Mouse (Mus musculus) limb, embryonic 14.5 days (tissue): ENCODE measurements around the gene Nav3. TPM values are rescaled to one million over a fixed set of nuclear protein-coding genes. Genes with fewer than 3 reads are reported as not detected.
A peak's percentile ranks its signal among the peaks of the same experiment; 100 is the strongest.

Experiments used
- ATAC-seq: fragments of 200-750 bp; cut with Nextera tagmentation; 2 replicates; pipeline ENCODE4 v1.8.0; 2017; ENCODE audit warnings: low read depth, moderate number of reproducible peaks, moderate TSS enrichment; ENCODE audit not compliant: low FRiP score
- DNase-seq: peaks from one replicate; pipeline ENCODE4 v3.0.0-alpha.2; 2015; ENCODE audit warnings: low spot score
- H3K27ac ChIP-seq: fragments of 300-500 bp; sonication (generic); replicated peaks from 2 replicates; pipeline ENCODE4 v1.5.1; 2014; ENCODE audit warnings: low read depth, mild to moderate bottlenecking, low read length, moderate library complexity, mixed read lengths
- H3K27me3 ChIP-seq: fragments of 300-500 bp; sonication (generic); 2 replicates; pipeline ENCODE4 v1.6.1; 2014; ENCODE audit warnings: low read length, mixed read lengths; ENCODE audit not compliant: control insufficient read depth, insufficient read depth
- H3K36me3 ChIP-seq: fragments of 300-500 bp; sonication (generic); 2 replicates; pipeline ENCODE4 v1.6.1; 2014; ENCODE audit warnings: mild to moderate bottlenecking, low read length, moderate library complexity, mixed read lengths; ENCODE audit not compliant: control insufficient read depth, insufficient read depth
- H3K4me1 ChIP-seq: fragments of 300-500 bp; sonication (generic); 2 replicates; pipeline ENCODE4 v1.6.1; 2014; ENCODE audit warnings: antibody characterized with exemption, low read length, mixed read lengths; ENCODE audit not compliant: control insufficient read depth, insufficient read depth
- H3K4me2 ChIP-seq: fragments of 300-500 bp; sonication (generic); replicated peaks from 2 replicates; pipeline ENCODE4 v1.6.1; 2014; ENCODE audit warnings: low read depth, mild to moderate bottlenecking, low read length, moderate library complexity; ENCODE audit not compliant: severe bottlenecking
- H3K4me3 ChIP-seq: fragments of 300-500 bp; sonication (generic); replicated peaks from 2 replicates; pipeline ENCODE4 v1.5.1; 2014; ENCODE audit warnings: low read length
- H3K9ac ChIP-seq: fragments of 300-500 bp; sonication (generic); 2 replicates; pipeline ENCODE4 v1.6.1; 2014; ENCODE audit warnings: mild to moderate bottlenecking, low read depth, low read length, moderate library complexity; ENCODE audit not compliant: severe bottlenecking
- H3K9me3 ChIP-seq: fragments of 300-500 bp; sonication (generic); 2 replicates; pipeline ENCODE4 v1.6.1; 2016; ENCODE audit warnings: low read length; ENCODE audit not compliant: control insufficient read depth
- POLR2A ChIP-seq: fragments of 200-500 bp; IDR thresholded peaks from 2 replicates; pipeline ENCODE4 v1.8.0; 2012; ENCODE audit warnings: inconsistent platforms, mild to moderate bottlenecking, moderate library complexity, borderline replicate concordance; ENCODE audit not compliant: insufficient read depth, insufficient read length; ENCODE audit errors: extremely low read depth
- WGBS: fragments of 180-500 bp; shearing (Covaris S2); extraction: QIAGEN DNeasy Blood & Tissue Kit; methylation state at CpG from one replicate; pipeline ENCODE4 v1.1.7; 2014; 5-methylcytosine and 5-hydroxymethylcytosine counted together
- polyA plus RNA-seq, 2 experiments: library from polyadenylated mRNA; depleted of rRNA in 1 of 2; stranded (reverse) in 1 of 2; unstranded in 1 of 2; fragments of >200 nt; fragmentation: Nextera tagmentation in 1 of 2; extraction: Ambion mirVana in 1 of 2; gene quantifications; 2 replicates each; pipeline versions ENCODE4 v1.2.1 to v1.2.3; 2012 to 2014

Nav3 gene
- polyA plus RNA-seq, 2 experiments: 6.6 to 7.5 TPM

DNA sequence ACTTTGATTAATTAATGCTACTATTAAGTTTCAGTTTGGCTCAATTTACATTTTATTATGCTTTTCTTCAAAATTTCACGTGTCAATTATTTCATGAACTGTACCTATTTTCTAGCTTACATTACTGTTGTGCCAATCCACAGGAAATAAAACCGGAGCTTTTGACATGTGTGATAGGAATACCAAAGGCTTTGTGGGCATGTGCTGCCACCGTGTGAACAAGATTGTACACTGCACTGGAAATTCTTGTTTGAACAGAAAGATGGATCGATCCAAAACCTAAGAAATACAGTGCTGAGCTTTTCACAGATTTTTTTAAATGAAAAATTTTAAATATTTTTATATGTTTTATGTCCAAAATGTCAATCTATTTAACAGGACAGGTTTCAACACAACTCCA, 591.3 kb downstream of the Nav3 start:
- no peak overlapping the region for H3K9ac ChIP-seq
- H3K4me1 ChIP-seq: no peaks in the 10 kb centered on the region; the same call in 1 of the 2 replicates
- H3K4me3 ChIP-seq: no peak overlapping the region
- H3K9me3 ChIP-seq: no peaks in the 10 kb centered on the region
- no peak overlapping the region for H3K4me2 ChIP-seq
- H3K27ac ChIP-seq: no peak overlapping the region
- H3K36me3 ChIP-seq: no peaks in the 10 kb centered on the region
- TF ChIP-seq POLR2A: no peak
- DNase-seq (peak; percentile 35), ATAC-seq (no peak)
- no peaks in the 10 kb centered on the region for H3K27me3 ChIP-seq
- 21% methylated on average over 4 of the region's 4 CpGs for WGBS

DNA sequence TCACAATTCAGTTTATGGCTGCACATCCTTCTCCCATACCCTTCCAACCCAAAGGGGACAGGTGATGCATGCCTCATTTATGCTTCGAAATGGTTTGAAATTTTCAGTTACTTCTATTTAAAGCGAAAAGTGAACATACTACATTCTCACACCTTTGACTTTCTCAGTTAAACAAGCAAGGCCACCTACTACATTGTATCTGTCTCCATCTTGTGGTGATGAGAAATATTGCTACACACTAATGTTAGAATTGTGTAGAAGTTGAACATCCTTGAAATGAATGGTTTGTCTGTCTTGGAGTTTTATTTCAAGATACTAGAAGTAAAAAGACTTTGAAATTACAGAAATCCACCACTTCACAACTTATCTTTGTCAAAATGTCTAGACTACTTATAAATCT, 594.7 kb downstream of the Nav3 start:
- WGBS: 74% methylated on average over 2 of the region's 2 CpGs
- ATAC-seq (0 out of 2 replicates have a peak, but pooled peaks have one; percentile 37), DNase-seq (peak; percentile 71)
- Histone ChIP-seq H3K27me3 (no peaks in the 10 kb centered on the region), H3K4me2 (no peak overlapping the region), H3K36me3 (no peaks in the 10 kb centered on the region), H3K9ac (no peak overlapping the region), H3K4me1 (no peaks in the 10 kb centered on the region; the same call in 1 of the 2 replicates), H3K9me3 (no peaks in the 10 kb centered on the region), H3K27ac (no peak overlapping the region), H3K4me3 (no peak overlapping the region)
- no peak for TF ChIP-seq POLR2A

DNA sequence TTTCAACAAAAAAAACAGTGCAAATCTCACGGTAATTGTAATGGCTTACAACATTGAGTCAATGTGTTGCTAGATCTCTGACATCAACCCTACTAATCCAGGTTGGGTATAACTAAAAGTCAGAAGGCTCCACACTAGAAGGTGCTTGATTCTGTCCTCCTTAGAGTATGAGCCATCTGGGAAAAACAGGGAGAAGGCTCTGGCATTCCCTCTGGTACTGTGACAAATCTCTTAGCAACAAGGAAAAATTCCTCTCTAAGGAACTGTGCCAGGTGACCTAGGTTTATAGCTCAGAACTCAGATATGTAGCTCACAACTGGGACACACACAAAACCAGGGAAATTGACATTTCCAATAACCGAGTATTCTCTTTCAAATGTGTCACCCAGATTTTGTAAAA, 597.4 kb downstream of the Nav3 start:
- no peak for ATAC-seq
- H3K4me3 ChIP-seq: no peak overlapping the region
- H3K4me2 ChIP-seq: no peak overlapping the region
- 85% methylated on average over 2 of the region's 2 CpGs for WGBS
- no peaks in the 10 kb centered on the region for H3K36me3 ChIP-seq
- H3K4me1 ChIP-seq: no peaks in the 10 kb centered on the region
- H3K27me3 ChIP-seq: no peaks in the 10 kb centered on the region
- no peak overlapping the region for H3K9ac ChIP-seq
- H3K9me3 ChIP-seq: no peaks in the 10 kb centered on the region
- no peak for TF ChIP-seq POLR2A
- H3K27ac ChIP-seq: no peak overlapping the region
- no peak for DNase-seq

DNA sequence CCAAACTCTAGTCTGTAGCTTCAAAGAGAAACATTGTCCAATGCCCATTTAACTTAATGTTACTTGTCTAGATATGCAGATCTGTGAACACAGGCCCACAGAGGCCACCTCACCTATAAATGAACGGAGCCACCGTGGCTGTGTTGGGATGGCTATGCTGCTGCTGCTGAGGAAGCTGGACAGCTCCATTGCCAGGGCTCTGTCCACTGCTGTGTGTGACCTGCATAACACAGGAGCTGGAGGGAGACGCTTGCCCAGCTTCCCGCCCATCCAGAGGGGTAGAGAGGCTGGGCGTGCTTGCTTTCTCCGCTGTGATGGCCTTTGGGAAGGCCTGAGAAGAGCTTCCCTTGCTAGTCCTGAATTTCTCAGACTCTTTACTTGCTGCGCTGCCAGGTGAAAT, 603.6 kb downstream of the Nav3 start:
- 49% methylated on average over 7 of the region's 7 CpGs for WGBS
- DNase-seq (no peak), ATAC-seq (no peak)
- H3K27me3 ChIP-seq: no peaks in the 10 kb centered on the region
- no peak overlapping the region for H3K27ac ChIP-seq
- no peaks in the 10 kb centered on the region for H3K4me1 ChIP-seq
- no peak overlapping the region for H3K4me3 ChIP-seq
- H3K4me2 ChIP-seq: no peak overlapping the region
- H3K9me3 ChIP-seq: no peaks in the 10 kb centered on the region
- no peaks in the 10 kb centered on the region for H3K36me3 ChIP-seq
- no peak for TF ChIP-seq POLR2A
- H3K9ac ChIP-seq: no peak overlapping the region

DNA sequence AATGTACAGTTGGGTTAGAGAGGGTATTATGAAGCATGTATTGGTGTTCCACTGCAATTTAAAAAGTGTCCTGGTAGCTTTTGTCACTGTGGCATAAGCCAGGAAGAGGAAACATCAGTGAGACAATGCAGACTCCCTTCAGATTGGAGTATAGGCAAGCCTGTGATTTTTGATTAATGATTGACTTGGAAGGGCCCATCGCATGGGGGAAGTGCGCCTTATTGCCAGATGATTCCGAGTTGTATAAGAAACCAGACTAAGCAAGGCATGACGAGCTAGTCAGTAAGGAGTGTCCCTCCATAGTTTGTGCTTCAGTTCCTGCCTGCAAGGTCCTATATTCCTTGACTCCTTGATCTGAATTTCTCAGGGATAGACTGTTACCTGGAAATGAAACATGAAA, 608.4 kb downstream of the Nav3 start:
- WGBS: 90% methylated on average over 4 of the region's 4 CpGs
- no peak for TF ChIP-seq POLR2A
- H3K4me1 ChIP-seq: no peaks in the 10 kb centered on the region
- H3K4me3 ChIP-seq: no peak overlapping the region
- H3K27ac ChIP-seq: no peak overlapping the region
- H3K27me3 ChIP-seq: no peaks in the 10 kb centered on the region
- DNase-seq: no peak
- H3K9ac ChIP-seq: no peak overlapping the region
- no peak for ATAC-seq
- no peaks in the 10 kb centered on the region for H3K36me3 ChIP-seq
- no peak overlapping the region for H3K4me2 ChIP-seq
- no peaks in the 10 kb centered on the region for H3K9me3 ChIP-seq

DNA sequence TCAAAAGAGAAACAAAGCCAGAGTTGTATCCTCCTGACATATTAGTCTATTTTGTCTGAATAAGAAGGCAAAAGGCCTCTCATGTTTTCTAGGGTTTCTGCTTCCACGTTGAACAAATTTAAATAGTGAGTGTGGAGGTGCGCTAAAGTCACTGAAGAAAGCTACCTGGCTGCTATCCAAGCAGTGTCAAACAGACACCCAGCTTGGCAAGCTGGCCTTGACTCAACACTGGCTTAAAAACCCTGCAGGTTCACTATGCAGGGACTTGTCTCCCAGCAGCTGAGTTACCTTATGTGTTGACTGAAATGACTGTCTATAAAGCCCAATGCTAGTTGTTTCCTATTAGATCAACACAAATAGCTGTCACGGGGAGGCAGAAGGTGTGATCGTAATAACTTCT, 612.3 kb downstream of the Nav3 start:
- no peak overlapping the region for H3K4me3 ChIP-seq
- 57% methylated on average over 4 of the region's 4 CpGs for WGBS
- H3K27me3 ChIP-seq: no peaks in the 10 kb centered on the region
- no peak overlapping the region for H3K4me2 ChIP-seq
- TF ChIP-seq POLR2A: no peak
- DNase-seq (no peak), ATAC-seq (no peak)
- H3K27ac ChIP-seq: no peak overlapping the region
- no peaks in the 10 kb centered on the region for H3K36me3 ChIP-seq
- H3K9me3 ChIP-seq: no peaks in the 10 kb centered on the region
- no peaks in the 10 kb centered on the region for H3K4me1 ChIP-seq
- H3K9ac ChIP-seq: no peak overlapping the region
